Mouse (Mus musculus) heart, embryonic 13.5 days (tissue): ENCODE measurements at regions not wholly inside any gene's neighbourhood (a gene's known extent, or its start where the extent isn't known, plus 50 kb on each side); places are given as distances from the start of the nearest gene placed in this dataset.

Experiments used
- ATAC-seq: fragments of 200-750 bp; cut with Nextera tagmentation; 2 replicates; pipeline ENCODE4 v1.8.0; 2017; ENCODE audit warnings: moderate TSS enrichment; ENCODE audit not compliant: insufficient number of reproducible peaks, low FRiP score, low TSS enrichment; ENCODE audit errors: extremely low read depth
- H3K27ac ChIP-seq: fragments of 300-500 bp; sonication (generic); replicated peaks from 2 replicates; pipeline ENCODE4 v1.5.1; 2015; ENCODE audit warnings: moderate library complexity, mild to moderate bottlenecking, inconsistent platforms
- H3K27me3 ChIP-seq: fragments of 300-500 bp; sonication (generic); replicated peaks from 2 replicates; pipeline ENCODE4 v1.6.1; 2015; ENCODE audit warnings: mild to moderate bottlenecking, inconsistent platforms
- H3K36me3 ChIP-seq: fragments of 300-500 bp; sonication (generic); 2 replicates; pipeline ENCODE4 v1.6.1; 2015; ENCODE audit warnings: mild to moderate bottlenecking, inconsistent platforms
- H3K4me1 ChIP-seq: fragments of 300-500 bp; sonication (generic); 2 replicates; pipeline ENCODE4 v1.6.1; 2015; ENCODE audit warnings: inconsistent platforms
- H3K4me2 ChIP-seq: fragments of 300-500 bp; sonication (generic); 2 replicates; pipeline ENCODE4 v1.6.1; 2015; ENCODE audit warnings: inconsistent platforms, mild to moderate bottlenecking, moderate library complexity
- H3K4me3 ChIP-seq: fragments of 300-500 bp; sonication (generic); 2 replicates; pipeline ENCODE4 v1.5.1; 2015; ENCODE audit warnings: moderate library complexity, mild to moderate bottlenecking, inconsistent platforms
- H3K9ac ChIP-seq: fragments of 300-500 bp; sonication (generic); 2 replicates; pipeline ENCODE4 v1.6.1; 2015; ENCODE audit warnings: inconsistent platforms, mild to moderate bottlenecking, moderate library complexity
- H3K9me3 ChIP-seq: fragments of 300-500 bp; sonication (generic); 2 replicates; pipeline ENCODE4 v1.6.1; 2016; ENCODE audit warnings: inconsistent platforms
- WGBS: fragments of 180-500 bp; shearing (Covaris S2); methylation state at CpG from one replicate; pipeline ENCODE4 v1.1.7; 2015; ENCODE audit warnings: mixed read lengths; 5-methylcytosine and 5-hydroxymethylcytosine counted together

- Histone ChIP-seq H3K9ac (no peak overlapping the region), H3K4me1 (no peaks in the 10 kb centered on the region), H3K4me2 (no peak overlapping the region), H3K9me3 (no peaks in the 10 kb centered on the region), H3K4me3 (no peak overlapping the region), H3K27me3 (no peaks in the 10 kb centered on the region), H3K27ac (no peak overlapping the region), H3K36me3 (no peaks in the 10 kb centered on the region)
- no peak for ATAC-seq
- WGBS, result 26% methylated on average over 6 of the region's 6 CpGs
Measured at GRCm38 (mm10) chr19:54248256-54248936, 204.4 kb downstream of the Adra2a start.

GRCm38 (mm10) chr19:54252145-54252664 lies 208.3 kb downstream of the Adra2a start:
- Histone ChIP-seq H3K27ac (no peak overlapping the region), H3K9ac (no peak overlapping the region), H3K4me2 (no peak overlapping the region), H3K4me3 (no peak overlapping the region), H3K27me3 (no peaks in the 10 kb centered on the region), H3K4me1 (no peaks in the 10 kb centered on the region), H3K9me3 (no peaks in the 10 kb centered on the region), H3K36me3 (no peaks in the 10 kb centered on the region)
- 75% methylated on average over 7 of the region's 7 CpGs for WGBS
- no peak for ATAC-seq

GRCm38 (mm10) chr19:54257889-54258288 lies 213.9 kb downstream of the Adra2a start:
- 74% methylated on average over 3 of the region's 3 CpGs for WGBS
- Histone ChIP-seq H3K27ac (no peak overlapping the region), H3K4me3 (no peak overlapping the region), H3K36me3 (no peaks in the 10 kb centered on the region), H3K27me3 (peaks cover 7% of the 10 kb centered on the region; the same call in 1 of the 2 replicates), H3K4me2 (no peak overlapping the region), H3K9ac (no peak overlapping the region), H3K9me3 (no peaks in the 10 kb centered on the region), H3K4me1 (no peaks in the 10 kb centered on the region)
- ATAC-seq, result no peak

- H3K4me1 ChIP-seq, result no peaks in the 10 kb centered on the region
- no peak overlapping the region for H3K9ac ChIP-seq
- no peaks in the 10 kb centered on the region for H3K9me3 ChIP-seq
- no peak overlapping the region for H3K4me3 ChIP-seq
- no peak overlapping the region for H3K27ac ChIP-seq
- H3K36me3 ChIP-seq, result no peaks in the 10 kb centered on the region
- H3K4me2 ChIP-seq, result no peak overlapping the region
- WGBS, result 19% methylated on average over 7 of the region's 7 CpGs
- H3K27me3 ChIP-seq, result peaks cover 7% of the 10 kb centered on the region; the same call in 1 of the 2 replicates
- no peak for ATAC-seq
Measured at GRCm38 (mm10) chr19:54259175-54259574, 215.2 kb downstream of the Adra2a start.

GRCm38 (mm10) chr19:54277368-54277767 lies 233.4 kb downstream of the Adra2a start:
- Histone ChIP-seq H3K4me1 (no peaks in the 10 kb centered on the region), H3K9me3 (no peaks in the 10 kb centered on the region), H3K27me3 (no peaks in the 10 kb centered on the region), H3K4me2 (no peak overlapping the region), H3K9ac (no peak overlapping the region), H3K36me3 (no peaks in the 10 kb centered on the region), H3K4me3 (no peak overlapping the region), H3K27ac (no peak overlapping the region)
- ATAC-seq, result no peak
- 84% methylated on average over 10 of the region's 10 CpGs for WGBS

GRCm38 (mm10) chr19:54285481-54285880 lies 241.5 kb downstream of the Adra2a start:
- Histone ChIP-seq H3K4me1 (no peaks in the 10 kb centered on the region), H3K36me3 (no peaks in the 10 kb centered on the region), H3K27ac (no peak overlapping the region), H3K27me3 (no peaks in the 10 kb centered on the region), H3K4me3 (no peak overlapping the region), H3K4me2 (no peak overlapping the region), H3K9ac (no peak overlapping the region), H3K9me3 (peaks cover 3% of the 10 kb centered on the region; the same call in 1 of the 2 replicates)
- ATAC-seq, result no peak

GRCm38 (mm10) chr19:54297663-54298388 lies 253.9 kb downstream of the Adra2a start:
- Histone ChIP-seq H3K27me3 (no peaks in the 10 kb centered on the region), H3K36me3 (no peaks in the 10 kb centered on the region), H3K27ac (no peak overlapping the region), H3K9ac (no peak overlapping the region), H3K4me3 (no peak overlapping the region), H3K4me2 (no peak overlapping the region), H3K9me3 (no peaks in the 10 kb centered on the region), H3K4me1 (no peaks in the 10 kb centered on the region)
- no peak for ATAC-seq
- 79% methylated on average over 10 of the region's 10 CpGs for WGBS

- Histone ChIP-seq H3K4me3 (no peak overlapping the region), H3K4me2 (no peak overlapping the region), H3K9me3 (no peaks in the 10 kb centered on the region), H3K27ac (no peak overlapping the region), H3K9ac (no peak overlapping the region), H3K27me3 (no peaks in the 10 kb centered on the region), H3K4me1 (no peaks in the 10 kb centered on the region), H3K36me3 (no peaks in the 10 kb centered on the region)
- 75% methylated on average over 6 of the region's 6 CpGs for WGBS
- ATAC-seq, result no peak
Measured at GRCm38 (mm10) chr19:54311289-54311688, 267.3 kb downstream of the Adra2a start.

- ATAC-seq, result no peak
- H3K4me1 ChIP-seq, result no peaks in the 10 kb centered on the region
- H3K4me2 ChIP-seq, result no peak overlapping the region
- H3K9ac ChIP-seq, result no peak overlapping the region
- 40% methylated on average over 1 of the region's 1 CpGs for WGBS
- H3K9me3 ChIP-seq, result no peaks in the 10 kb centered on the region
- H3K27ac ChIP-seq, result no peak overlapping the region
- no peaks in the 10 kb centered on the region for H3K36me3 ChIP-seq
- H3K4me3 ChIP-seq, result no peak overlapping the region
- no peaks in the 10 kb centered on the region for H3K27me3 ChIP-seq
Measured at GRCm38 (mm10) chr19:54311723-54312122, 267.8 kb downstream of the Adra2a start.

GRCm38 (mm10) chr19:54323276-54323675 lies 279.3 kb downstream of the Adra2a start:
- H3K9me3 ChIP-seq, result no peaks in the 10 kb centered on the region; the same call in 1 of the 2 replicates
- ATAC-seq, result no peak
- no peaks in the 10 kb centered on the region for H3K27me3 ChIP-seq
- H3K4me3 ChIP-seq, result no peak overlapping the region
- no peaks in the 10 kb centered on the region for H3K4me1 ChIP-seq
- 62% methylated on average over 5 of the region's 5 CpGs for WGBS
- H3K4me2 ChIP-seq, result no peak overlapping the region
- no peak overlapping the region for H3K27ac ChIP-seq
- no peaks in the 10 kb centered on the region for H3K36me3 ChIP-seq
- H3K9ac ChIP-seq, result no peak overlapping the region

GRCm38 (mm10) chr19:54324991-54325390 lies 281.0 kb downstream of the Adra2a start:
- no peak overlapping the region for H3K4me3 ChIP-seq
- no peaks in the 10 kb centered on the region for H3K4me1 ChIP-seq
- H3K36me3 ChIP-seq, result no peaks in the 10 kb centered on the region
- H3K27me3 ChIP-seq, result no peaks in the 10 kb centered on the region
- no peak overlapping the region for H3K9ac ChIP-seq
- WGBS, result 51% methylated on average over 4 of the region's 4 CpGs
- peaks cover 5% of the 10 kb centered on the region for H3K9me3 ChIP-seq
- ATAC-seq, result no peak
- H3K4me2 ChIP-seq, result no peak overlapping the region
- H3K27ac ChIP-seq, result no peak overlapping the region

- Histone ChIP-seq H3K4me1 (no peaks in the 10 kb centered on the region), H3K27me3 (no peaks in the 10 kb centered on the region), H3K27ac (no peak overlapping the region), H3K4me3 (no peak overlapping the region), H3K4me2 (no peak overlapping the region), H3K9me3 (peaks cover 13% of the 10 kb centered on the region), H3K9ac (no peak overlapping the region), H3K36me3 (no peaks in the 10 kb centered on the region)
- WGBS, result 71% methylated on average over 1 of the region's 1 CpGs
- no peak for ATAC-seq
Measured at GRCm38 (mm10) chr19:54332140-54332539, 288.2 kb downstream of the Adra2a start.
